ENCODE assay signal across 21 mouse cellular contexts in the genomic region with DNA sequence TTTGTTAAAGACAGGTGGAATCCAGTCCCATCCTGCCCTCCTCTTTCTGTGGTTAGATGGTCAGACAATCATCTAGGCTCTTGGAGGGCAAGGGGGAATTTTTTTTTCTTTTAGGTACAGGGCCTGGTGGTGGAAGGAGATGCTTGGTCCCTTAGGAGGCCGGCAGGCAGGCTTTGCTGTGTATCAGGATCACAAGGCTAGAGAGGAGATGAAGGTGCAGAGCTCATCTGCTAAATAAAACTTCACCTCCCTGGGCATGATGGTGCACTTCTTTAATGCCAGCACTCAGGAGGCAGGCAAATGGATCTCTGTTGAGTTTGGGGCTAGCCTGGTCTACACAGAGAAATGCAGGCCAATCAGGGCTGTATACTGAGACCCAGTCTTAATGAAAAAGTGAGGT. TPM values are rescaled to one million over a fixed set of nuclear protein-coding genes. Genes with fewer than 3 reads are reported as not detected.
DNase-seq lines count a peak whose midpoint lies in the region; ATAC-seq and TF ChIP-seq lines count a peak whose summit lies in the region.
"Had no signal": no experiment of that assay in that cellular context is flagged by ENCODE, and none has a peak within 500 bp of the region (broad histone marks: within the 10 kb centered on the region; RNA-seq: fewer than 3 reads in every experiment).

No protein-coding gene starts in this region.

- intact Hi-C loops in left cerebral cortex, postnatal 4 days (cut with DNase I), result no loop called here

- H3K27me3 ChIP-seq in embryonic facial prominence, embryonic 14.5 days (replicated peaks; ENCODE audit: control insufficient read depth, insufficient read depth, low read length), result no peaks in the 10 kb centered on the region
- peaks cover 11% of the 10 kb centered on the region for H3K27me3 ChIP-seq in embryonic facial prominence, embryonic 10.5 days (replicated peaks; ENCODE audit: low read depth, poor library complexity, severe bottlenecking)
- H3K27me3 ChIP-seq in limb, embryonic 15.5 days, result no peaks in the 10 kb centered on the region
- H3K27me3 ChIP-seq in limb, embryonic 10.5 days (ENCODE audit: low read depth, poor library complexity, severe bottlenecking), result peaks cover 10% of the 10 kb centered on the region
- no peaks in the 10 kb centered on the region for H3K27me3 ChIP-seq in myocyte (ENCODE audit: control insufficient read depth, insufficient read depth, insufficient read length)

- peaks cover 29% of the 10 kb centered on the region for H3K79me2 ChIP-seq in myocyte (ENCODE audit: control insufficient read depth, insufficient read depth)

- no peak for DNase-seq in embryonic facial prominence, embryonic 14.5 days (ENCODE audit: low spot score)
- DNase-seq in embryonic facial prominence, embryonic 10.5 days (ENCODE audit: low spot score), result no peak
- no peak for DNase-seq in limb, embryonic 10.5 days (ENCODE audit: low spot score)
- no peak for DNase-seq in left cerebral cortex, adult 8-10 months (ENCODE audit: low spot score in 2 of 2)
- DNase-seq in left cerebral cortex, postnatal 4 days, result no peak

- H3K9me3 ChIP-seq in embryonic facial prominence, embryonic 14.5 days (ENCODE audit: control insufficient read depth, low read length), result 0 out of 2 replicates have a peak, but pooled peaks cover 3% of the 10 kb centered on the region
- no peaks in the 10 kb centered on the region for H3K9me3 ChIP-seq in embryonic facial prominence, embryonic 10.5 days
- H3K9me3 ChIP-seq in limb, embryonic 15.5 days, result no peaks in the 10 kb centered on the region
- H3K9me3 ChIP-seq in limb, embryonic 10.5 days (replicated peaks), result no peaks in the 10 kb centered on the region
- H3K9me3 ChIP-seq: liver, embryonic 12.5 days had no signal

- WGBS in embryonic facial prominence, embryonic 14.5 days, result 80% methylated on average over 1 of the region's 1 CpGs
- WGBS in embryonic facial prominence, embryonic 10.5 days, result 72% methylated on average over 1 of the region's 1 CpGs
- WGBS in limb, embryonic 15.5 days, result 76% methylated on average over 1 of the region's 1 CpGs
- WGBS in limb, embryonic 10.5 days, result 84% methylated on average over 1 of the region's 1 CpGs

- no peak overlapping the region for H3K9ac ChIP-seq in embryonic facial prominence, embryonic 14.5 days (ENCODE audit: low read depth, low read length)
- no peak overlapping the region for H3K9ac ChIP-seq in limb, embryonic 15.5 days
- H3K9ac ChIP-seq: hindbrain, embryonic 14.5 days; liver, embryonic 12.5 days had no signal

- no peak overlapping the region for H3K27ac ChIP-seq in embryonic facial prominence, embryonic 14.5 days (replicated peaks; ENCODE audit: low read depth, low read length)
- H3K27ac ChIP-seq in embryonic facial prominence, embryonic 10.5 days (replicated peaks), result no peak overlapping the region
- H3K27ac ChIP-seq in limb, embryonic 15.5 days, result no peak overlapping the region
- no peak overlapping the region for H3K27ac ChIP-seq in limb, embryonic 10.5 days
- no peak overlapping the region for H3K27ac ChIP-seq in brown adipose tissue, adult 24 weeks (replicated peaks; ENCODE audit: low read depth, low read length)
- H3K27ac ChIP-seq: hindbrain, embryonic 14.5 days; liver, embryonic 12.5 days had no signal

- H3K36me3 ChIP-seq in embryonic facial prominence, embryonic 14.5 days (ENCODE audit: control insufficient read depth, insufficient read depth, low read length), result no peaks in the 10 kb centered on the region
- H3K36me3 ChIP-seq in embryonic facial prominence, embryonic 10.5 days (replicated peaks), result no peaks in the 10 kb centered on the region
- H3K36me3 ChIP-seq in limb, embryonic 15.5 days, result no peaks in the 10 kb centered on the region
- no peaks in the 10 kb centered on the region for H3K36me3 ChIP-seq in limb, embryonic 10.5 days
- peaks cover 47% of the 10 kb centered on the region for H3K36me3 ChIP-seq in myocyte (ENCODE audit: control insufficient read depth, insufficient read depth)
- H3K36me3 ChIP-seq: liver, embryonic 12.5 days had no signal

- H3K4me2 ChIP-seq in embryonic facial prominence, embryonic 14.5 days (ENCODE audit: low read depth, low read length), result peak overlapping the region; percentile 25; the same call in 1 of the 2 replicates
- peak overlapping the region; percentile 12; the same call in 1 of the 2 replicates for H3K4me2 ChIP-seq in limb, embryonic 15.5 days
- H3K4me2 ChIP-seq in myocyte (ENCODE audit: low read depth), result peak overlapping the region; percentile 90
- H3K4me2 ChIP-seq: heart, embryonic 11.5 days; hindbrain, embryonic 14.5 days; liver, embryonic 12.5 days had no signal

- no peak overlapping the region for H3K4me3 ChIP-seq in embryonic facial prominence, embryonic 14.5 days (ENCODE audit: low read depth, low read length)
- no peak overlapping the region for H3K4me3 ChIP-seq in embryonic facial prominence, embryonic 10.5 days
- H3K4me3 ChIP-seq in limb, embryonic 15.5 days, result no peak overlapping the region
- no peak overlapping the region for H3K4me3 ChIP-seq in limb, embryonic 10.5 days
- peak overlapping the region; percentile 2; the same call in 1 of the 2 replicates for H3K4me3 ChIP-seq in brown adipose tissue, adult 24 weeks (ENCODE audit: insufficient read depth, low read depth, low read length)
- H3K4me3 ChIP-seq in myocyte, result peak overlapping the region; percentile 99
- H3K4me3 ChIP-seq: liver, embryonic 12.5 days had no signal

- no peak for ATAC-seq in embryonic facial prominence, embryonic 14.5 days (ENCODE audit: low read depth)
- no peak for ATAC-seq in limb, embryonic 15.5 days (ENCODE audit: insufficient number of reproducible peaks, low FRiP score, low TSS enrichment, low read depth)

- H3ac ChIP-seq in myocyte (ENCODE audit: control insufficient read depth, insufficient read length), result no peak overlapping the region

- peaks cover 20% of the 10 kb centered on the region for H3K4me1 ChIP-seq in embryonic facial prominence, embryonic 14.5 days (ENCODE audit: control insufficient read depth, insufficient read depth, low read length)
- H3K4me1 ChIP-seq in embryonic facial prominence, embryonic 10.5 days, result peaks cover 21% of the 10 kb centered on the region
- peaks cover 33% of the 10 kb centered on the region for H3K4me1 ChIP-seq in limb, embryonic 15.5 days
- peaks cover 14% of the 10 kb centered on the region for H3K4me1 ChIP-seq in limb, embryonic 10.5 days
- 0 out of 2 replicates have a peak, but pooled peaks cover 2% of the 10 kb centered on the region for H3K4me1 ChIP-seq in brown adipose tissue, adult 24 weeks (ENCODE audit: control insufficient read depth, insufficient read depth, insufficient read length, low read length)

- TF ChIP-seq POLR2A in myocyte (IDR thresholded peaks at IDR 0.05; ENCODE audit: insufficient read length, low read depth), result no peak

RNA-seq across cellular contexts. Expression of gene S100a6, which starts 3.2 kb away (rescaled TPM):
- 190 and 334 TPM in 2 replicates for polyA plus RNA-seq in embryonic facial prominence, embryonic 14.5 days (2014; fragmentation: Nextera tagmentation; extraction: Ambion mirVana)
- 17.7 and 21.3 TPM in 2 replicates for polyA plus RNA-seq in embryonic facial prominence, embryonic 10.5 days (2016; fragmentation: Nextera tagmentation; extraction: Ambion mirVana)
- polyA plus RNA-seq in limb, embryonic 15.5 days (2015; fragmentation: Nextera tagmentation; extraction: Ambion mirVana), result 481 and 553 TPM in 2 replicates
- polyA plus RNA-seq in limb, embryonic 10.5 days (2016; fragmentation: Nextera tagmentation; extraction: Ambion mirVana), result 11.4 and 11.6 TPM in 2 replicates
- polyA plus RNA-seq in brown adipose tissue, adult 24 weeks (2012; ENCODE audit: insufficient read depth, insufficient read length, missing spikeins), result 192 and 232 TPM in 2 replicates
- 2,472 TPM for polyA plus RNA-seq in myocyte (2012; fragmentation: generic; extraction: Trizol)
- 10 to 100 TPM; 24.1 to 52.2 (median 38.7) TPM for total RNA-seq in left cerebral cortex, adult 8-10 months (2022)
- 10 to 100 TPM; 13.1 to 20.7 TPM for total RNA-seq in left cerebral cortex, postnatal 4 days (2021)

RNA-seq across cellular contexts. Expression of gene S100a5, which starts 7.6 kb away (rescaled TPM):
- 1.6 TPM in 1 of 2 replicates, not detected in the other for polyA plus RNA-seq in embryonic facial prominence, embryonic 14.5 days (2014; fragmentation: Nextera tagmentation; extraction: Ambion mirVana)
- polyA plus RNA-seq in embryonic facial prominence, embryonic 10.5 days (2016; fragmentation: Nextera tagmentation; extraction: Ambion mirVana), result not detected in 2 replicates
- polyA plus RNA-seq in limb, embryonic 15.5 days (2015; fragmentation: Nextera tagmentation; extraction: Ambion mirVana), result not detected in 2 replicates
- not detected in 2 replicates for polyA plus RNA-seq in limb, embryonic 10.5 days (2016; fragmentation: Nextera tagmentation; extraction: Ambion mirVana)
- polyA plus RNA-seq in brown adipose tissue, adult 24 weeks (2012; ENCODE audit: insufficient read depth, insufficient read length, missing spikeins), result not detected in 2 replicates
- polyA plus RNA-seq in myocyte (2012; fragmentation: generic; extraction: Trizol), result 0.19 TPM
- total RNA-seq in left cerebral cortex, adult 8-10 months (2022), result 1 to 10 TPM in 1 of 4 experiments, not detected in 3; 1.1 TPM
- total RNA-seq in left cerebral cortex, postnatal 4 days (2021), result not detected
- total RNA-seq: adrenal gland, postnatal 36 days; heart, postnatal 36 days; layer of hippocampus, adult 8-10 months; left cerebral cortex, adult 18-20 months; midbrain, postnatal 0 days had no signal
- polyA plus RNA-seq: forebrain, embryonic 14.5 days; heart, embryonic 11.5 days; hindbrain, embryonic 14.5 days; limb, embryonic 11.5 days; liver, embryonic 12.5 days; neural tube, embryonic 11.5 days; small intestine, adult 2 months had no signal

RNA-seq across cellular contexts. Expression of gene S100a4, which starts 12.3 kb away (rescaled TPM):
- polyA plus RNA-seq in embryonic facial prominence, embryonic 14.5 days (2014; fragmentation: Nextera tagmentation; extraction: Ambion mirVana), result 16.8 and 22.9 TPM in 2 replicates
- polyA plus RNA-seq in embryonic facial prominence, embryonic 10.5 days (2016; fragmentation: Nextera tagmentation; extraction: Ambion mirVana), result 1.1 TPM in 1 of 2 replicates, not detected in the other
- polyA plus RNA-seq in limb, embryonic 15.5 days (2015; fragmentation: Nextera tagmentation; extraction: Ambion mirVana), result 21.0 and 29.6 TPM in 2 replicates
- 0.34 and 0.64 TPM in 2 replicates for polyA plus RNA-seq in limb, embryonic 10.5 days (2016; fragmentation: Nextera tagmentation; extraction: Ambion mirVana)
- 21.4 and 30.3 TPM in 2 replicates for polyA plus RNA-seq in brown adipose tissue, adult 24 weeks (2012; ENCODE audit: insufficient read depth, insufficient read length, missing spikeins)
- polyA plus RNA-seq in myocyte (2012; fragmentation: generic; extraction: Trizol), result 3,627 TPM
- 1 to 10 TPM; 2.5 to 5.5 (median 4.9) TPM for total RNA-seq in left cerebral cortex, adult 8-10 months (2022)
- total RNA-seq in left cerebral cortex, postnatal 4 days (2021), result 1 to 10 TPM; 3.3 to 6.2 TPM
- total RNA-seq: midbrain, postnatal 0 days had no signal
- polyA plus RNA-seq: neural tube, embryonic 11.5 days had no signal

RNA-seq across cellular contexts. Expression of gene Gm42674, which starts 14.2 kb away (rescaled TPM):
- not detected in 2 replicates for polyA plus RNA-seq in embryonic facial prominence, embryonic 14.5 days (2014; fragmentation: Nextera tagmentation; extraction: Ambion mirVana)
- polyA plus RNA-seq in embryonic facial prominence, embryonic 10.5 days (2016; fragmentation: Nextera tagmentation; extraction: Ambion mirVana), result not detected in 2 replicates
- not detected in 2 replicates for polyA plus RNA-seq in limb, embryonic 15.5 days (2015; fragmentation: Nextera tagmentation; extraction: Ambion mirVana)
- not detected in 2 replicates for polyA plus RNA-seq in limb, embryonic 10.5 days (2016; fragmentation: Nextera tagmentation; extraction: Ambion mirVana)
- not detected in 2 replicates for polyA plus RNA-seq in brown adipose tissue, adult 24 weeks (2012; ENCODE audit: insufficient read depth, insufficient read length, missing spikeins)
- polyA plus RNA-seq in myocyte (2012; fragmentation: generic; extraction: Trizol), result 0.89 TPM
- not detected for total RNA-seq in left cerebral cortex, adult 8-10 months (2022)
- not detected for total RNA-seq in left cerebral cortex, postnatal 4 days (2021)
- total RNA-seq: adrenal gland, postnatal 36 days; gastrocnemius, postnatal 36 days; heart, postnatal 36 days; layer of hippocampus, adult 8-10 months; left cerebral cortex, adult 18-20 months had no signal
- polyA plus RNA-seq: forebrain, embryonic 14.5 days; heart, embryonic 11.5 days; hindbrain, embryonic 14.5 days; limb, embryonic 11.5 days; liver, embryonic 12.5 days; midbrain, postnatal 0 days; neural tube, embryonic 11.5 days; small intestine, adult 2 months had no signal

RNA-seq across cellular contexts. Expression of gene S100a2, which starts 25.9 kb away (rescaled TPM):
- not detected in 2 replicates for polyA plus RNA-seq in embryonic facial prominence, embryonic 14.5 days (2014; fragmentation: Nextera tagmentation; extraction: Ambion mirVana)
- not detected in 2 replicates for polyA plus RNA-seq in embryonic facial prominence, embryonic 10.5 days (2016; fragmentation: Nextera tagmentation; extraction: Ambion mirVana)
- polyA plus RNA-seq in limb, embryonic 15.5 days (2015; fragmentation: Nextera tagmentation; extraction: Ambion mirVana), result not detected in 2 replicates
- polyA plus RNA-seq in limb, embryonic 10.5 days (2016; fragmentation: Nextera tagmentation; extraction: Ambion mirVana), result not detected in 2 replicates
- polyA plus RNA-seq in brown adipose tissue, adult 24 weeks (2012; ENCODE audit: insufficient read depth, insufficient read length, missing spikeins), result not detected in 2 replicates
- not detected for polyA plus RNA-seq in myocyte (2012; fragmentation: generic; extraction: Trizol)
- not detected for total RNA-seq in left cerebral cortex, adult 8-10 months (2022)
- total RNA-seq in left cerebral cortex, postnatal 4 days (2021), result not detected
- total RNA-seq: adrenal gland, postnatal 36 days; gastrocnemius, postnatal 36 days; heart, postnatal 36 days; layer of hippocampus, adult 8-10 months; left cerebral cortex, adult 18-20 months; midbrain, postnatal 0 days had no signal
- polyA plus RNA-seq: forebrain, embryonic 14.5 days; heart, embryonic 11.5 days; hindbrain, embryonic 14.5 days; limb, embryonic 11.5 days; liver, embryonic 12.5 days; midbrain, postnatal 0 days; neural tube, embryonic 11.5 days; small intestine, adult 2 months had no signal

Comparison
In these comparisons a context has a peak if more than half of its experiments do, and no peak if none do; other contexts are left out.
1. H3K4me2 ChIP-seq: peak in every context shown above with its lines; median percentile 90 in myocyte; 25 in embryonic facial prominence, embryonic 14.5 days; 12 in limb, embryonic 15.5 days.
2. H3K4me3 ChIP-seq: peak in brown adipose tissue, adult 24 weeks (single experiment) and myocyte (single experiment); none in embryonic facial prominence, embryonic 14.5 days (single experiment), embryonic facial prominence, embryonic 10.5 days (single experiment), limb, embryonic 15.5 days (single experiment) and limb, embryonic 10.5 days (single experiment).
3. RNA of gene S100a4, which starts 12.3 kb away (polyA plus RNA-seq): 3,627 TPM in myocyte (single experiment); 21.4 to 30.3 TPM in brown adipose tissue, adult 24 weeks, 16.8 to 22.9 TPM in embryonic facial prominence, embryonic 14.5 days, 21.0 to 29.6 TPM in limb, embryonic 15.5 days, 1.1 TPM in embryonic facial prominence, embryonic 10.5 days and 0.34 to 0.64 TPM in limb, embryonic 10.5 days; every median in the first group is over 100 times any median in the second.